Mouse (Mus musculus) large intestine, adult 2 months (tissue): ENCODE data around the gene Xk. TPM values are rescaled to one million over a fixed set of nuclear protein-coding genes. Genes with fewer than 3 reads are reported as not detected.
"Not testable (repeated sequence)": the region's sequence is repeated elsewhere in the genome, so short reads cannot be mapped to it uniquely, and the experiment has no call there.

Experiments
- DNase-seq: peaks from one replicate; pipeline ENCODE4 v3.0.0-alpha.2; 2012; ENCODE audit warnings: low read depth, low spot score
- WGBS: fragments of 180-500 bp; shearing (Covaris S2); methylation state at CpG from one replicate; pipeline ENCODE4 v1.1.7; 2018; 5-methylcytosine and 5-hydroxymethylcytosine counted together
- polyA plus RNA-seq: library from polyadenylated mRNA; depleted of rRNA; stranded (reverse); fragments of >200 nt; gene quantifications from 2 replicates; pipeline ENCODE4 v1.2.3, GENCODE M21; 2012; rRNA removed

The Xk gene
- 4.5 and 8.9 TPM in 2 replicates for polyA plus RNA-seq

DNA sequence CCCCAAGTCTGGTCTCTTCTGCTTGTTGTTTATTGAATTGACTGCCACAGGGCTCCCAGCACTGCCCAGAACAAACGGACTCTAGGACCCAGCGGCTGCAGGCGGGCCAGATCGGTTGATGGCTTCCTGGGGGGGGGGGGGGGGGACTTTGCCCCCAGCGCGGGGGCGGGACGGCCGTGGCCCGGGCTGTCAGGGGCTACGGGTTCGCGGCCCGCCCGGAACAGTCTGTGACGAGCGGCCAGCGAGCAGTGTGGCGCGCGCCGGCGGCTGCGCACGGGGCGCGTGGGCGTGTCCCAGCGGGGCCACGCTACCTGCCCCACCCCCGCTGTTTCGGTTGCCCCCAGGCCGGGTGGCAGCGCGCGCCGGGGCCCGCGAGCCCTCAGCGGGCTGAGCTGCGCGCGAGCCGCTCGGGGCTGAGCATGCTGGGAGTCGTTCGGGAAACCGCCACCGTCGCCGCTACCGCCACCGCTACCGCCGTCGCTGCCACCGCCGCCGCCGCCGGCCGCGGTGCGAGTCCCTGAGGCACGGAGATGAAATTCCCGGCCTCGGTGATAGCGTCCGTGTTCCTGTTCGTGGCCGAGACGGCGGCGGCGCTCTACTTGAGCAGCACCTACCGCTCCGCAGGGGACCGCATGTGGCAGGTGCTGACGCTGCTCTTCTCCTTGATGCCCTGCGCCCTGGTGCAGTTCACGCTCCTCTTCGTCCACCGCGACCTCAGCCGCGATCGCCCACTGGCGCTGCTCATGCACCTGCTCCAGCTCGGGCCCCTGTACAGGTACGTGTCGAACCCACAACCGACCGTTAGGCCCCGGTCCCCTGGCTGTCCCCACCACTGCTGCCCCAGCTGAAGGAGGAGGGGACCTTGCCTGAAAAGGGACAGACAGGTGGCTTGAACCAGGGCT is at the start of gene Xk:
Gene Xk, plus strand, starts transcription at position 297 of the 902 bp plus-strand sequence.
- DNase-seq = no peak
- WGBS = 9% methylated on average over 77 of the region's 94 CpGs

DNA sequence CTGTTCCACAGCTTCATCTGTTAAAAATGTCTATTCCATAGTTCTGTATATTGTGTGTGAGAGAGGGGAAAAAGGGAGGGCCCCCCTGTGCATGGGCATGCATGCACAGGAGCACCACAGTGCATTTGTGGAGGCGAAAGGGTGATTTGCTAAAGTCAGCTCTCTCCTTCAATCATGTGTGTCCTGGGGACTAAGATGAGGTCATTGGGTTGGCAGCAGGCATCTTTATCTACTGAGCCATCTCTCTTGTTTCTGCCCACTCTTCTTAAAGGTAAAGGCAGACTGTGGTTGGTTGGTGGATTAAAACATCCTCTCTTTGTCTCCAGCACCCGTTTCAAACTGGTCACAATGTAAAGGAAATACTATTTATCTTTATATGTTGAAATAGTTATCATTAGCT is 45.5 kb upstream of the Xk start:
- DNase-seq = no peak
- 72% methylated on average over 2 of the region's 2 CpGs for WGBS

DNA sequence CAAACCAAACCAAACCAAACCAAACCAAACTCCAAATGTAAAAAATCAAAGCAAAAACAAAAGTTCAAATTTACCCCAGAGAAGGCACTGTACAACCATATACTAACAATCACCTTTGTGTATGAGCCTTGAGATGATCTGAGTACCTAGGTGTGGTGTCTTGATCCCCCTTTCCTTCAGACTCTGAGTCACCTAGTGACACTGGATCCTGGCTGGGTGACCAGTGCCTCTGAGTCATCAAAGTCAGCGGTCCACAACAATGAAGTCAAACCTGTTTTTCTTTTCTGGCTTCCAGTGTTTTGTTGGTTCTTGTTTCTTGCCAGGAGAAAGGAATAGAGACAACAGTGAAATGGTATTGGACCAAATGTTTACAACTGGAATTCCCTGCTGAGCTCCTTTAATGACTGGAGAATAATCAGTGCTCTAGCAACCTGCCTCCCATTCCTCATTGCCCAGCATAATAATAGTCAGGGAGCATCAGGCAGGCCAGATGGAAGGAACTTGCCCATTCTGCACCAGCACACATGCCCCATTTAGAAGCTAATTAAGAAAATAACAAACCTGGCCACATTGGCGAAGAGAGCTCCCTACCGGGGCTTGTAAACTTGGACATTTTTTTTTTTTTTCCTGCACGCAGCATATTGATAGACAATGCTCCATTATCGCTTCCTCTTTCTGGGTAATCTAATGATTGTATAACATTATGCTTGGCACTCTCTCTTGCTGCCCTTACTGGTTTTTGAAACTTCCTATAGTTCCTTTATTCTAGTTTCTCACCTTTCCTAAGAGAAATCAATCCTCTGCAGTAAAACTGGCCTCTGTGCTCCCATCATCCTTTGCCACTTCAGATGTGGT is 31.6 kb upstream of the Xk start:
- no peak for DNase-seq

GRCm38 (mm10) chrX:9243381-9243864 is 29.1 kb upstream of the Xk start:
- no peak for DNase-seq
- WGBS = 55% methylated on average over 8 of the region's 8 CpGs

More for the DNA sequence above, 31.6 kb upstream of the Xk start:
- 38% methylated on average over 5 of the region's 5 CpGs for WGBS

GRCm38 (mm10) chrX:9244603-9245336 is 27.8 kb upstream of the Xk start:
- WGBS = 52% methylated on average over 12 of the region's 12 CpGs
- no peak for DNase-seq

- WGBS = 36% methylated on average over 5 of the region's 5 CpGs
- DNase-seq = no peak
Measured at GRCm38 (mm10) chrX:9248911-9249310, 23.6 kb upstream of the Xk start.

- WGBS = 79% methylated on average over 10 of the region's 10 CpGs
- DNase-seq = no peak
Measured at GRCm38 (mm10) chrX:9253990-9254389, 18.6 kb upstream of the Xk start.

GRCm38 (mm10) chrX:9254901-9255300 is 17.7 kb upstream of the Xk start:
- no peak for DNase-seq
- 92% methylated on average over 3 of the region's 3 CpGs for WGBS

GRCm38 (mm10) chrX:9256766-9257165 is 15.8 kb upstream of the Xk start, which contains the start of gene Gm14862:
Gene Gm14862, minus strand, starts transcription at chrX:9256899.
- DNase-seq = no peak
- WGBS = 84% methylated on average over 5 of the region's 5 CpGs

- 72% methylated on average over 7 of the region's 7 CpGs for WGBS
- DNase-seq = no peak
Measured at GRCm38 (mm10) chrX:9257831-9258230, 14.7 kb upstream of the Xk start.

DNA sequence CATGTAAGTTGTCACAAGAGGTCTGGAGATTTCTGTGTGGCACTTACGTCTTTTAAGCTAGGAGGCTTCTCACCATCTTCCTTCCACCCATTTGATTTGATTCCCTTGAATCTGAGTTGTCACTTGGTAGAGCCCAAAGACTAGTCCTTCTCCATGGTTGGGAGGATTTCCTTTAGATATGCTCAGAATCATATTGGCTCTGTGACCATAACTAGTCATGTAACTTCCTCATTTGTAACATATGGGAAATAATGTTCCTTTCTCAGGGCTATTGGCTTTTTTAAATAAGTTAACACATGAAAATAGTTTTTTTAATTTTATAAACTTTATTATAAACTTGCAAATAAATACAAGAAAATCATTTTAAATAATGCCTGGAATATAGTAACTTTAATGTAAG is 13.3 kb upstream of the Xk start:
- WGBS = 78% methylated on average over 1 of the region's 1 CpGs

GRCm38 (mm10) chrX:9271112-9271511 is 1.4 kb upstream of the Xk start:
- DNase-seq = no peak
- 55% methylated on average over 3 of the region's 3 CpGs for WGBS

More for the DNA sequence above, 13.3 kb upstream of the Xk start:
- no peak for DNase-seq

GRCm38 (mm10) chrX:9271947-9272459 is 553 bp upstream of the Xk start:
- DNase-seq = no peak
- 16% methylated on average over 8 of the region's 8 CpGs for WGBS

DNA sequence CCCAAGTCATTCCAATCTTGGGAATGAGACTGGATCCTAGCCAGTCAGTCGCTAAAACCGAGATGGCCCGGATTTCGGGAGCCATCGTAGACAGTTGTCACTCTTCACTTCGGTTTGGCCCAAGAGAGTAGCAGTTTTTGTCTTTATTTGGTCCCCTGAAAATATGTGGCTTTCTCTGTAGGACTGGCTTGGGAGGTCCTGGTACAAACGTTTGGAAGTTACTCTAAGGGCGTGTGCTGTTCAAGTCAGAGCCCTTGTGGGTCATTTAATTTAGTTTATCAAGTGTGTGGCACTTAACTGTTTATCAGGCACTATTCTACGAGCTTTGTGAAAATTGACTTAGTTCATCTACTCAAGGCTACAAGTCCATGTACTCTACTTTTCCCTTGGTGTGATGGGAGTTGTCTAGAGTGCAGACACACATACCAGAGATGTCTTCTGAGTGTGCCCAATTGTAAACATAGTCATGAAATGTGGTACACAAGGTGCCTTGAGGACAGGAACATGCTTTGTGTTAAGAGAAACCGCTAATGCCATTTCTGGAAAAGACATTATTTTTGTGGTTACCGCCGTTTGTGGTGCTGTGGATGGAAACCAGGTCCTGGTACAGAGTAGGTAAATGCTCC is 934 bp downstream of the Xk start:
- no peak for DNase-seq
- WGBS = 42% methylated on average over 12 of the region's 12 CpGs

DNA sequence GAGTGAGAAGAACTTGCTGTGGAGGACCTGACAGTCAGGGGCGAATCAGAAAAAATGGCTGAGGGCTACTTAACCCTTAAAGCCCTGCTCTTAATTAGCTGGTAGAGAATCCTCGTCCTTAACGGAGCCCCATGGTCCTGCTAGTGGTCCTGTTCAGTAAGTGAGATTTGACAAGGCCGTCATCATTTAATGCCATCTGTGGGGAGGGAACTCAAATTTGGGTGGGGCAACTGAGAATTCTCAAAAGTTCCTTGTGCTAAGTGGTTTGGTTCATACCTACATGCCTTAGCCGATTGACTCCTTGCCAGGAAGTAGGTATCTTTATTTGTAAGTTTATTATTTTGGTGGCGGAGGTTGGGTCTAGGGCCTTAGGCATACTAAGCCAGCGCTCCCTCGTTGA is 1.8 kb downstream of the Xk start:
- no peak for DNase-seq
- WGBS = 57% methylated on average over 8 of the region's 8 CpGs

- WGBS = no CpG with 5 or more reads among the region's 1 CpGs
- DNase-seq = not testable (repeated sequence)
Measured at GRCm38 (mm10) chrX:9283464-9283863, 10.9 kb downstream of the Xk start, which contains the start of gene H2al1m. Gene H2al1m, plus strand, starts transcription at chrX:9283764.

DNA sequence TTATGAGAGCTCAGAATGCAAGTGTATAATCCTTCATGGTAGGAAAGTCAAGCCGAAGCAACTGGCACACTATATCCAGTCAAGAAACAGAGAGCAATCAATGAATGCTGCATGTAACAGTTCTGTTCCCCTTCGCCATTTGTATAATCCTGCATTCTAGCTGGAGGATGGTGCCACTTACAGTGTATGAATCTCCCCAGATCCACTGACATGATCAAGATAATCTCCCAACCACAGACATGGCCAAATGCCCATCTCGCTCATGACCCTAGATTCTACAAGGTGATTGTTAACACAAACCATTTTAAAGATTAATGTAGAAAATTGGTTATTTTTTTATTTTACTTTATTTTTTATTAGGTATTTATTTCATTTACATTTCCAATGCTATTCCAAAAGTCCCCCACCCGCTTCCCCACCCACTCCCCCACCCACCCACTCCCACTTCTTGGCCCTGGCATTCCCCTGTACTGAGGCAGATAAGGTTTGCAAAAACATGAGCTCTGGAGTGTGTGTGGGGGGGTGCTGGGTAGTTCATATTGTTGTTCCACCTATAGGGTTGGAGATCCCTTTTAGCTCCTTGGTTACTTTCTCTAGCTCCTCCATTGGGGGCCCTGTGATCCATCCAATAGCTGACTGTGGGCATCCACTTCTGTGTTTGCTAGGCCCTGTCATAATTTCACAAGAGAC is 20.7 kb downstream of the Xk start:
- DNase-seq = not testable (repeated sequence)
- WGBS = 92% methylated on average over 4 of the region's 4 CpGs

DNA sequence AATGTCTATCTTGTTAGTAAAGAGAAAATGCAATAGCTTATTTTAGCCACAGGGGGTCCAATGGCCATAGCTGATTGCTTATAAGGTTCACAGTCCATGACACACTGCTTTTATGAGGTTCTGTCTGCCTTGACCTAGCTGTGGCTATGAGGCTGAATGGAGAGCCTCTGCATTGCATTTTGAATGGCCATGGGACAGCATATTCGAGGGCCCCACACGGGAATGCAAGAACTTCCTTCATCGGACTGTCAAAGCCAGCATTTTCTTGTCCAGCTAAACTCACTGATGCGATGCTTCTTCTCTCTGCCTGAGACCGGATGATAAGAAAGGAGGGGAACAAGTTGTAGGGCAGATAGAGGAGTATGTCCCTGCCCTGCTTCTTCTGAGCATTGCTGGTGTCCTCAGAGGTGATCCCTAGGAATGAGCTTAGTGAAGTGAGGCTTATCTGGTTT is 25.9 kb downstream of the Xk start:
- 84% methylated on average over 5 of the region's 5 CpGs for WGBS
- no peak for DNase-seq
